Mouse (Mus musculus) myocyte (in vitro differentiated cells): ENCODE data around the gene Slc11a2. TPM values are rescaled to one million over a fixed set of nuclear protein-coding genes. Genes with fewer than 3 reads are reported as not detected.
"Not testable (repeated sequence)": the region's sequence is repeated elsewhere in the genome, so short reads cannot be mapped to it uniquely, and the experiment has no call there.

Experiments
- H3K27me3 ChIP-seq: one replicate; pipeline ENCODE4 v1.6.1; 2011; ENCODE audit not compliant: control insufficient read depth, insufficient read depth, insufficient read length
- H3K36me3 ChIP-seq: one replicate; pipeline ENCODE4 v1.6.1; 2011; ENCODE audit not compliant: control insufficient read depth, insufficient read depth
- H3K4me2 ChIP-seq: one replicate; pipeline ENCODE4 v1.6.1; 2011; ENCODE audit warnings: low read depth, control low read depth
- H3K4me3 ChIP-seq: one replicate; pipeline ENCODE4 v1.5.1; 2011; ENCODE audit warnings: mild to moderate bottlenecking, control low read depth, moderate library complexity
- H3K79me2 ChIP-seq: one replicate; pipeline ENCODE4 v1.6.1; 2011; ENCODE audit not compliant: control insufficient read depth, insufficient read depth
- H3ac ChIP-seq: one replicate; pipeline ENCODE4 v1.6.1; 2011; ENCODE audit not compliant: control insufficient read depth, insufficient read length
- CEBPB ChIP-seq: IDR thresholded peaks from 2 replicates; pipeline ENCODE4 v1.6.1; 2011; ENCODE audit warnings: mild to moderate bottlenecking, moderate library complexity; ENCODE audit not compliant: poor library complexity, insufficient read depth, severe bottlenecking
- E2F4 ChIP-seq: IDR thresholded peaks from one replicate; pipeline ENCODE4 v1.6.1; 2011; ENCODE audit warnings: mild to moderate bottlenecking, control low read depth, moderate library complexity; ENCODE audit not compliant: insufficient read depth
- MAX ChIP-seq: IDR thresholded peaks from one replicate; pipeline ENCODE4 v1.6.1; 2011; ENCODE audit warnings: low read depth, mild to moderate bottlenecking, control low read depth
- MYOD1 ChIP-seq, 3 experiments: IDR thresholded peaks; one replicate each; pipeline ENCODE4 v1.6.1; 2011; ENCODE audit warnings: control low read depth in 2 of 3, low read depth in 2 of 3, mild to moderate bottlenecking in 2 of 3, moderate library complexity in 1 of 3; ENCODE audit not compliant: insufficient read length in 2 of 3, control insufficient read depth in 1 of 3
- MYOG ChIP-seq, 3 experiments: IDR thresholded peaks; one replicate each; pipeline ENCODE4 v1.6.1; 2011; ENCODE audit warnings: control low read depth in 2 of 3, low read depth in 2 of 3, mild to moderate bottlenecking in 2 of 3; ENCODE audit not compliant: insufficient read length in 2 of 3, control insufficient read depth in 1 of 3, insufficient read depth in 1 of 3
- POLR2A ChIP-seq: IDR thresholded peaks from one replicate; pipeline ENCODE4 v1.6.1; 2011; ENCODE audit warnings: low read depth, mild to moderate bottlenecking, control low read depth, moderate library complexity; ENCODE audit not compliant: insufficient read length
- POLR2AphosphoS2 ChIP-seq: IDR thresholded peaks from one replicate; pipeline ENCODE4 v1.6.1; 2011; ENCODE audit warnings: low read depth, control low read depth; ENCODE audit not compliant: insufficient read length
- REST ChIP-seq: IDR thresholded peaks from one replicate; pipeline ENCODE4 v1.6.1; 2011; ENCODE audit warnings: mild to moderate bottlenecking, control low read depth, moderate library complexity; ENCODE audit not compliant: insufficient read depth, insufficient read length
- SRF ChIP-seq: IDR thresholded peaks from one replicate; pipeline ENCODE4 v1.6.1; 2011; ENCODE audit warnings: low read depth; ENCODE audit not compliant: control insufficient read depth, insufficient read length
- TCF12 ChIP-seq: IDR thresholded peaks from one replicate; pipeline ENCODE4 v1.6.1; 2011; ENCODE audit warnings: mild to moderate bottlenecking, control low read depth; ENCODE audit not compliant: poor library complexity, insufficient read depth, severe bottlenecking
- TCF3 ChIP-seq: IDR thresholded peaks from one replicate; pipeline ENCODE4 v1.6.1; 2011; ENCODE audit warnings: low read depth, control low read depth; ENCODE audit not compliant: insufficient read length
- USF1 ChIP-seq: IDR thresholded peaks from one replicate; pipeline ENCODE4 v1.6.1; 2011; ENCODE audit warnings: low read depth, mild to moderate bottlenecking, control low read depth, moderate library complexity
- polyA plus RNA-seq: library from polyadenylated mRNA; unstranded; fragments of >200 nt; fragmentation: generic; extraction: Trizol; gene quantifications from one replicate; pipeline ENCODE4 v1.2.1, GENCODE M21; 2012; ENCODE audit warnings: missing spikeins

Slc11a2 gene
- polyA plus RNA-seq, 1 experiment = 48.2 TPM

DNA sequence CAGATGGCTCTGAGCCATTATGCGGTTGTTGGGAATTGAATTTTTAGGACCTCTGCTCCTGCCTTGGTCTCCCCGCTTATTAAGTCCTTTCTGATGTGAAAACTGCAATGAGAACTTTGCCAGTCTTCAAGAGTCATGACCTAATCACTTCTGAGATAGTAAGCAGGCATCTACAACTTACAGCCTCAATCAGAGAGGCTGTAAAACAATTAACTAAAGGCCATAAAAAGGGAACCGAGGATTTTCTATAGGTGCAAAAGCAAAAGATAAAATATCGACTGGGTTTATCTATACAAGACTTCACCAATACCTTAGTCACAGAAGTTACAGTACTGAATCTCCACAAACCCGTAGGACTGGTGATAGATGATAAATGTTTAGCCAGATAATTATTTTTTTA is 69.0 kb downstream of the Slc11a2 start:
- Histone ChIP-seq H3K4me3 (no peak overlapping the region), H3K4me2 (no peak overlapping the region), H3K79me2 (no peaks in the 10 kb centered on the region), H3ac (no peak overlapping the region), H3K27me3 (peaks cover 29% of the 10 kb centered on the region), H3K36me3 (no peaks in the 10 kb centered on the region)
- TF ChIP-seq MAX (no peak), SRF (no peak), CEBPB (no peak), MYOG (IDR thresholded peaks at IDR 0.05; ENCODE audit: control insufficient read depth in 1 of 3, insufficient read depth in 1 of 3, insufficient read length in 2 of 3, low read depth in 2 of 3) (no peak), POLR2AphosphoS2 (no peak), USF1 (no peak)

DNA sequence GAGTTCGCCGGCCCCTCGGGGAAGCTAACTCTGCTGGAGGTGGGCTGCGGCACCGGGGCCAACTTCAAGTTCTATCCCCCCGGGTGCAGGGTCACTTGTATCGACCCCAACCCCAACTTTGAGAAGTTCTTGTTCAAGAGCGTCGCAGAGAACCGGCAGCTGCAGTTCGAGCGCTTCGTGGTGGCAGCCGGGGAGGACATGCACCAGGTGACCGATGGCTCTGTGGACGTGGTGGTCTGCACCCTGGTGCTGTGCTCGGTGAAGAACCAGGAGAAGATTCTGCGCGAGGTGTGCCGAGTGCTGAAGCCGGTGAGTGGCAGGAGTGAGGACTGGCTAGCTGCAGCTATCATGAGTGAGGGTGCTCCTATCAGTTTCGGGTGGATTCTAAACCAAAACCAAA is 71.5 kb downstream of the Slc11a2 start:
- H3K4me3 ChIP-seq, H3K4me2 ChIP-seq, H3ac ChIP-seq, H3K36me3 ChIP-seq, H3K79me2 ChIP-seq: not testable (repeated sequence)
- H3K27me3 ChIP-seq = peaks cover 21% of the 10 kb centered on the region

DNA sequence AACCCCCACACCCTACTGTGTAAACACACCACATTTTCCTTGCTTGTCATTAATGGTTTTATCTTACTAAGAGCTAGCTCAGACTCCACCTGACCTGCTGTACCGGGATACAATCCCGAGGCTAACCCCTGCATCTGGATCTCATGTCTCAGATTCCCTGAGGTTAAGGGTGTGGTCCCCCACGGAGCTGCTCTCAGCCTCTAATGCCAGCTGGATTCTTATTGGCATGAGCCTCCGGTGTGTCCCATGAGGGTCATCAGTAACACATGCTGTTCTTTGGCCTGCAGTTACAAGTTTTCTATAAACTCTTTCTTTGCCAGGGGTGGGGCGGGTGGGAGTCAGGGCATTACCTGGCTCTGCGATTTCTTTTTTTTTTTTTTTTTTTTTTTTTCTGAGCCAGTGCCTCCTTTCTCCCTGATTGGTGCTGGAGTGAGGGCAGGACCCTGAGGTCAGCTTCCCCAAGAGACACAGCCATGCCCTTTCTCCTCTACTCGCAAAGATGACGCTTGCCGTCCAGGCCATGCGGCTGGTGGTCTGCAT is 72.1 kb downstream of the Slc11a2 start, which contains the start of the genes Methig1 and Mettl7a2:
Gene Methig1 (plus strand): TSS at position 439 of the 540 bp plus-strand sequence.
Gene Mettl7a2 (plus strand): TSS at position 490 of the 540 bp plus-strand sequence.
- no peak within 1 kb of the TSS for H3K4me3 ChIP-seq
- H3K79me2 ChIP-seq = no peaks in the 10 kb centered on the region
- TF ChIP-seq MYOG (IDR thresholded peaks at IDR 0.05; ENCODE audit: control insufficient read depth in 1 of 3, insufficient read depth in 1 of 3, insufficient read length in 2 of 3, low read depth in 2 of 3) = no peak
- no peak for TF ChIP-seq E2F4
- no peak for TF ChIP-seq REST
- no peak for TF ChIP-seq TCF12
- no peak for TF ChIP-seq CEBPB
- no peak for TF ChIP-seq POLR2A
- no peak for TF ChIP-seq MYOD1 (IDR thresholded peaks at IDR 0.05; ENCODE audit: control insufficient read depth in 1 of 3, insufficient read length in 2 of 3, low read depth in 2 of 3)
- TF ChIP-seq MAX = no peak
- TF ChIP-seq SRF = no peak
- TF ChIP-seq TCF3 = no peak
- no peak for TF ChIP-seq USF1
- no peak for TF ChIP-seq POLR2AphosphoS2
- no peaks in the 10 kb centered on the region for H3K36me3 ChIP-seq
- H3K27me3 ChIP-seq = peaks cover 15% of the 10 kb centered on the region
- no peak within 1 kb of the TSS for H3ac ChIP-seq
- H3K4me2 ChIP-seq = no peak within 1 kb of the TSS

DNA sequence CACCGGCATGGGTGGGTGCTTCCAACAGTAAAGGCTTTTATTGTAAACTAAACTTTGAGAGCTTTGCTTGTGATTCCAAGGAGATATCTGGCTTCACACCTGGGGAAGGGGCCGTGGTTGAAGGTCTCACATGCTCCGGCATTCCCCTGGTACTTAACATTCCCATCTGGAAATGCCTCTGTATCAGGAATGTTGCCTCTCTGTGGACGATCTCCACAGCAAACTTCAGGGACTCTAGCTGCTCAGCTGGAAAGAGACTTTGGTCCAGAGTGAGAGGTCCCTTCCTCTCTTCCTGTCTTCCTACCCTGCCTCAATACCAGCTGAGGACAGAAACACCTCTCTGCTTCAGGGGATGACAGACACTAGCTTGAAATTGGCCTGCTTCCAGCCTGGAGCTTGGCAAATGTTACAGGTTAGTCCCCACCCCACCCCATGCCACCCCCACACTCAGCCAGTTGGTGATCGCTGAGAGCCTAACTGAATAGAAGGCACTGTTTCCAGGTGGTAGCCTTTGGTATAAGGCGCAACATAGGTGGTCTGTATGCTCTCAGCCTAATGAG is 73.3 kb downstream of the Slc11a2 start:
- TF ChIP-seq MAX (no peak), USF1 (no peak), POLR2A (no peak), MYOD1 (IDR thresholded peaks at IDR 0.05; ENCODE audit: control insufficient read depth in 1 of 3, insufficient read length in 2 of 3, low read depth in 2 of 3) (no peak), E2F4 (no peak), SRF (no peak), CEBPB (no peak)
- Histone ChIP-seq H3ac (no peak overlapping the region), H3K79me2 (no peaks in the 10 kb centered on the region), H3K4me3 (no peak overlapping the region), H3K36me3 (no peaks in the 10 kb centered on the region), H3K4me2 (peak overlapping the region; percentile 35), H3K27me3 (peaks cover 12% of the 10 kb centered on the region)

DNA sequence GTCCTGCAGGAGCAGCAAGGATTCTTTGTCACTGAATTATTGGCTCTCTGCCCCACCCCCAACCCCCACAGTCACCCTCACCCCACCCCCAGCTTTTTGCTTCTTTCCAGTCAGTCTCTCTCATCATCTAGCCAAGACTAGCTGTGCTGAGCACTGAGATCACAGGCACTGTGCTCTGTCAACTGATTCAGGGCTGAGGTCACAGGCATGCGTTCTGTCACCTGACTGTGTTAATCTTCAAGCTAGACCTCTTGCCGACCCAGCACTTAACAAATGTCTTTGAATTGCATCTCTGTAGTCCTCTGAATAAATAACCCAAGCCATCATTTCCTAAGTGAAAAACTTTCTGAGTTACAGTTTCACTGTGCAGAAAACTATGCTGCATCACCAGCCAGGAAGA is 75.4 kb downstream of the Slc11a2 start:
- Histone ChIP-seq H3K4me2 (no peak overlapping the region), H3K36me3 (no peaks in the 10 kb centered on the region), H3K27me3 (peaks cover 7% of the 10 kb centered on the region), H3ac (no peak overlapping the region), H3K4me3 (no peak overlapping the region), H3K79me2 (no peaks in the 10 kb centered on the region)
- TF ChIP-seq TCF12 (no peak), TCF3 (no peak)

DNA sequence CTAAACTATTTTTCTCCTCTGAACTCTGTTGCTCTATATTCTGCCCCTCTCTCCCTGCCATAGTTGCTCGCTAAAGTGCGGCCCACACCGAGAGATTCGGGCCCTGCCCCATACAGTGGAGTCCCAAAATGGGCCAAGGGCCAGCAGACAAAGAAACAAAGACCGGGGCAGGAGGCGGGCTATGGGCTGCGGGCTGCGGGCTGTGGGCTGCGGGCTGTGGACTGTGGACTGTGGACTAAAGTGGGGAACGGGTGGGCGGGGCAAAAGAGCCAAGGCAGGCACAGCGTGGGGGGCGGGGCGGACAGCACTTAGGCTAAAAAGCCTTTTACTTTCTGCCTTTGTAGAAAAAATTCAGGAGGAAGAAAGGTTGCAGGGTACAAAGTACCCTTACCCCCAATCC is 78.1 kb downstream of the Slc11a2 start:
- H3ac ChIP-seq = no peak overlapping the region
- no peaks in the 10 kb centered on the region for H3K36me3 ChIP-seq
- H3K27me3 ChIP-seq = peaks cover 4% of the 10 kb centered on the region
- no peak overlapping the region for H3K4me2 ChIP-seq
- TF ChIP-seq CEBPB = no peak
- no peak for TF ChIP-seq REST
- TF ChIP-seq MAX = no peak
- no peak for TF ChIP-seq MYOD1 (IDR thresholded peaks at IDR 0.05; ENCODE audit: control insufficient read depth in 1 of 3, insufficient read length in 2 of 3, low read depth in 2 of 3)
- TF ChIP-seq E2F4 = no peak
- no peak for TF ChIP-seq SRF
- no peak for TF ChIP-seq MYOG (IDR thresholded peaks at IDR 0.05; ENCODE audit: control insufficient read depth in 1 of 3, insufficient read depth in 1 of 3, insufficient read length in 2 of 3, low read depth in 2 of 3)
- TF ChIP-seq POLR2A = no peak
- no peak for TF ChIP-seq TCF12
- no peak for TF ChIP-seq TCF3
- no peak for TF ChIP-seq POLR2AphosphoS2
- no peak for TF ChIP-seq USF1
- H3K4me3 ChIP-seq = no peak overlapping the region
- H3K79me2 ChIP-seq = no peaks in the 10 kb centered on the region
